Mouse (Mus musculus): ENCODE data around the gene Phactr3.
A peak's percentile ranks its signal among the peaks of the same experiment; 100 is the strongest.

Gene Phactr3

DNA sequence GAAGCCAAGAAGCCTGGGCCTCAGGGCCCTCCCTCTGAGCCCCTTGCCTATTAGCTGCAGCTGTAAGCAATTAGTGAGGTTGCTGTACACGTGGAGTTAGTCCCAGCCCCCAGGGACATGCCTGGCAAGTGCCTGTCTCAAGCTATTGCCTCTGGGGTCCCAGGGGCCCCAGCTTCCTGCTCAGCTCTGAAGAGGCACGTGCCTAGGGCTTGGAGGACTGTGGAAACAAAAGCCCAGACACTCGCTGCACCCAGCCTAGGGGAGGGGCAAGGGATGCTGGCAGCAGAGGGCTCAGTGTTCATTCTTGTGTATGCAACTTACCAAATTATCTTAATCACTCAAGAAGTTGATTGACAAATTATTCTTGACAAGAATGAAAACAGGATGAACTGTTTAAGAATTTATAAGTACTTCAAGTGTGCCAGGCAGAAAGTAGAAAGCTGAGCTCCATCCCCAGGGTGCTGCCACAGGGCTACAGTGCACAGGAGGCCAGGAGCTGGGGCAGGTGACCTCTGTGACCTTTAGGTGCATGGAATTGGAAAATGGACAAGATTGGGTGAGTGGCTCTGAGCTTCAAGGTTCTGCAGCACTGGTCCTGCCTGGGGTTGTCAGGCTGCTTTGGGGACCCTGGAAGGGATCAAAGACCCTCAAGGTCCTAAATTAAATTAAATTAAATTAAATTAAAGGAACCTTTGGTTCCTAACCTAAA lies 138.5 kb downstream of the Phactr3 start:
- DNase-seq (ENCODE audit: low spot score in 2 of 2): no peak

DNA sequence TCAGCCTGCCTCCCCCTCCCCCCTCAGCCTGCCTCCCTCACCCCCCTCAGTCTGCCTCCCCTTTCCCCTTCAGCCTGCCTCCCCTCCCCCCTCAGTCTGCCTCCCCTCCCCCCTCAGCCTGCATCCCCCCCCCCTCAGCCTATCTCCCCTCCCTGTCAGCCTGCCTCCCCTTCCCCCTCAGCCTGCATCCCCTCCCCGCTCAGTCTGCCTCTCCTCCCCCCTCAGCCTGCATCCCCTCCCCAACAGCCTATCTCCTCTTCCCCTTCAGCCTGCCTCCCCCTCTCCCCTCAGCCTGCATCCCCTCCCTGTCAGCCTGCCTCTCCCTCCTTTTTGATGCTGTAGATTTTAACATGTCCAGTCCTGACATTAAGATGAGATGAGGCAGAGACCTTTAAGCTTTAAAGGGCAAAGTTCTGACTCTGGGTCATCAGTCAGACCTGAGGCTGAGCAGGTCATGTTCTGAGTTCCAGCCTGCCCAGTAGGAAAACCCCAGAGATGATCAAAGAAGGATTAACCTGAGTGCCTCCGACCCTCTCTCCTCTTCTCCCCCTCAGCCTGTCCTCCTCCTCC lies 139.3 kb downstream of the Phactr3 start:
- no peak for DNase-seq (ENCODE audit: low spot score in 2 of 2)

DNA sequence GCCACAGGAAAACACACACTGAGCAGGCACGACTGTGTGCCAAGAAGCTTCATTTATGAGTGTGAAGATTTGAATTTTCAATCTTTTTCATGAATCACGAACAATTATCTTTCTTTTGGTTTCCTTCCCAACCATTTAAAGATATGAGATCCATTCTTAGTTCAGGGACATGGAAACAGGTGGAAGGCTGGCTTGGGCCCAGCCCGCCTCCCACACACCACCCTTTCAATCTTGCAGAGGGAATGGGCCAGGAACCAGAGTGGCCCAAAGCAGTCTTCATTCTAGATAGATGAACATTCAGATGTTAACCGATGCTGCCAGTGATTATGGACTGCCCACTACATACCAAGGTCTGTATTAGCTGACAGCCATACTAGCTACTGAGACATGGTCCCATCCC lies 144.3 kb downstream of the Phactr3 start:
- DNase-seq (ENCODE audit: low spot score in 2 of 2): peak; percentile 47 to 58

DNA sequence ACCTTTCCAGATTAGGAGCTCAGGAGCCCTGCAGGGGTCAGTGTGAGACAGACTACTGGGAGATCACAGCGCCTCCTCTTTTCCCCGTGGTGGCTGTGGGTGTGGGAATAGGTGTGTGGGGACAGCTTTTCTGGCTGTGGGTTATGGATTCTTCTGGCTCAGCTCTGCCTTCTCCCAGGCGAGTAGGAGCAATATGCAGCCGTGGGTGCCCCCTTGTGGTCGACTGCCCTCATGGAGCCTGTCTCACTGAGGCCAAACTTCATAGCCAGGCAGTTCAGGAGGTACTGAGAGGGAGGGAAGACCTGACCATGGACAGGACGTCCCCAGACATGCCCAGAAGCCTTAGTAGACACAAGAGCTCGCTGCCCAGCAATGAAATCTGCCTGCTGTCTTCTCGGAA lies 145.6 kb downstream of the Phactr3 start:
- peak; percentile 92 to 93 for DNase-seq (ENCODE audit: low spot score in 2 of 2)

DNA sequence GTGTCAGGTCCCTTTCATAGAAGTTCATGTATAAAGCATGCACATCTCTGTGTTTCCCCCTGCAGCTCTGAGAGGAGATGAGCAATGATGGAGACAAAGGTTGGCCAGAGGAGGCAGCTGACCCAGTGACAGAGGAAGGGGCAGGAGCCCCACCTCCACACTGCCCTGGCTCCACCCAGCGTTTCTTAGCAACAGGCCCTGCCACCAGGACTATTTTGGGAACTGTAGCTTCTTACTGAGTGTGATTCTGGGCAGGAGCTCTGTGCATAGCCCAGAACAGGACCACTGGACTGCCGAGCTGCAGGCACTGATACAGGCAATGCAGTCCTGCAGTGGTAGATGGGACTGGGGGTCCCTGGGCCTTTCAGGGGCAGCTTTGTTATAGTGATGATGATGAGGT lies 146.7 kb downstream of the Phactr3 start:
- DNase-seq (ENCODE audit: low spot score in 2 of 2): peak; percentile 48 to 66

DNA sequence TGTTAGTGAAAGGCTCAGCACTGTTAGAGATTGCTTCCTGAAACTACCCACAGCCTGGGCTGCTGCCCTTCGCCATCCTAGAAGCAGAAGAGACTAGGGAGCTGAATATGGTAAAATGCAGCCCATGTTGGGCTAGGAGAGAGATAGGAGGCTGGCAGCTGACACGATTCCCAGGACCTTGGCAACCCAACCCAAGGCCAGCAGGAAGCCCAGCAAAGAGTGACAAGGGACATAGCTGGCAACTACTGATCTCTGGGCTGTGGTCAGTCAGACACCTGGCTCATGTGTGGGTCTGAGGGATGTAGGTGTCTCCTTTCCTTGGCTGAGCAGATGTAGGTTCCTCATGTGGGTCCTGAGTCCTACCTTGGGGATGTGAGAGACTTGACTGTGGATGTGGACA lies 152.0 kb downstream of the Phactr3 start:
- DNase-seq (ENCODE audit: low spot score in 2 of 2): no peak

DNA sequence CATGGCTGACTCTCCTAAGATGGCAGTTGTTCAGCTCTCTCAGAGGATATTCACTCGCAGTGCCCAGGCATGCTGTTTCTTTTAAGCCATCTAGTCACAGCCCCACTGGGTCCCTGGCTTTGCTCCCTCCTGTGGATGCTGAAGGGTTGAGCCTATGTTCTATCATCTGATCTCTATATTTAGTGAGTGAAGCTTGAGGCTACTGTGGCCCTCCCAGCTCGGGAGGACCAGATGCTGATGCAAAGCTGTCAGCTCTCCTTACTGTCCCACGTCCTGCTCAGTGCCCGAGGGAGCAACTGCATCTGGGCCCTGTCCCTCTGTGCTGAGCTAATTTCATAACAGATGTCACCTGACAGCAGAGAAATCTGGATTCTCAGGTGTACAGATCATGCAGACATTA lies 153.6 kb downstream of the Phactr3 start:
- no peak for DNase-seq (ENCODE audit: low spot score in 2 of 2)

DNA sequence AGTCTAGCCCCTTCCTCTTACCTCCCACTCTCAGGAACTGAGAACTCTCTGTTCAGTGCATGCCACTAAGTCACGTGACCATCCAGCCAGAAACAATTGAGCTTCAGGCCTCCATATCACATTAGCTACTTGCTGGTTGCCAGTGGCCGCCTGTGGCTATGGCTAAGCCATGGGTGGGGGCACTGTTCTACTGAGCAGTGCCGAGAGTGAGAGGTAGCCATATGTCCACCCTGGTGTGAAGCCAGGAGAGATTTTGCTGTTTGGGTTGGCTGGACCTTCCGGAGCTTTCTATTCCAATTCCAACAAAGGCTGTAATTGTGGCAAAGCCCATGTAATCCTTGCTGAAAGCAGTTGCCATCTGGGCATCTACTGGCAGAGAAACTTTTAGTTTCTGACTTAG lies 155.4 kb downstream of the Phactr3 start:
- no peak for DNase-seq (ENCODE audit: low spot score in 2 of 2)

DNA sequence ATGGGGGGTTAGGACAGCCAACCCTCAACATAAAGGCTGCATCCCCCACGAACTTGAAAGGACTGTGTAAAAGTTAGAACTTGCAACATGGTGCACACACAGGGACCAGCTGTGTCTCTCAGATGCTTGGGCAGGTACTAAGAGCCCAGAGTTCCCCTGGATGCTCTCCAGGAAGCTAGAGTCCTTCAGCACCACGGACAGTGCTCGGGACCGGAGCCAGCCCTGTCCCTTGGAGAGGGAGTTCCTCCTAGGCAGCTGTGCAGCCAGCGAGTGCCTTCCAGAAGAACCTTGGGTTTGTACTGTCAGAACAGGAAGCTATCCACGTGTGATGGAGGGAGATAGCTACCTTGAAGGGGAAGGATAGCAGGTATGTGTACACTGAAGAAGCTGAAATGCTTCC lies 158.4 kb downstream of the Phactr3 start:
- DNase-seq (ENCODE audit: low spot score in 2 of 2): no peak

DNA sequence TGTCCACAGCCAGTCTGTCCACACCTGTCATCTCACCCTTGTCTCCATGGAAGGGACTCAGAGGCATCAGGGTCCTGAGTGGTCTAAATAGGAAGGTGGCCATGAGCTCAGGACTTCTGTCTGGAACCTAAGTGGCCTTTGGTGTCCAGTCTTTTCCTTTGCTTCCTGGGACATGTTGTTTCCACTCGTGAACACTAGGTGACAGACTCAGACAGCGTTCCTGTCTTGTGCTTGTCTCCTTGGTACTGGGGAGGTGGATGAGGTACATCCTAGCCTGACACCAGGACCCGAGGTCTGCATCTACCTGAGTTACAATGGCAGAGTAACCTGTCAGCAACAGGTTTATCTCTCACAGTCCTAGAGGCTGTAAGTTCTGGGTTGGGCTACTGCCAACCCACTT lies 162.4 kb downstream of the Phactr3 start:
- DNase-seq (ENCODE audit: low spot score in 2 of 2): no peak

DNA sequence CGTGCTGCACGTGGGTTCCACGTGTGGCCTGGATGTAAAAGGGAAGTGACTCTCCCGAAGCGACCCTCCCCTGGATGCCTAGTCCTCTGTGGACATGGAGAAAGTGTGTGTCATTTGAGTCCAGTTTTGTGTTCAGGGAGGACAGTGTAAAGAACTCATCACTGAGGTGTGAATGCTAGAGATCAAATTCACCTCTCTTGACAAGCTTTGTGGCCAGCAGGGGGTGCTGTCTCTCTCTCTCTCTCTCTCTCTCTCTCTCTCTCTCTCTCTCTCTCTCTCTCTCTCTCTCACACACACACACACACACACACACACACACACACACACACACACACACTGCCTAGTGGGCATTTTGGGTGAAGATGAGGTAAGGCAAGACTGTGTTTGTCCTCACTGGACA lies 168.5 kb downstream of the Phactr3 start:
- peak; percentile 57 to 75 for DNase-seq (ENCODE audit: low spot score in 2 of 2)

DNA sequence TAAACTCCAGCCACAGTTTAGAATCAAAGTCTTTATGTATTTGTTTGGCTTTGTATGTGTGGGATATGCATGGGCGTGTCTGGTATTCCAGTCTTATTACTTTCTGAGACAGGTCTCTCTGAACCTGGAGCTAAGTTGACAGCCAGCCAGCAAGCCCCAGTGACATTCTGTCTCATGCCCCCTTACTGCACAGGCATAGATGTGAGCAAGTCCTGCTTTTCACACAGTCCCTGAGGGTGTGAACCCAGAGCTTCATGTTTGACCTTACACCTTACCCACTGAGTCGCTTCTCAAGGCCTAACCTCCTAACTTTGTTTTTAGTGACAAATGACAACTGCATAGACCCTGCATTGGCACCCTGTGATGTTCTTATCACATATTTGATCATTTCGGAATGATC lies 169.9 kb downstream of the Phactr3 start:
- DNase-seq (ENCODE audit: low spot score in 2 of 2): no peak

DNA sequence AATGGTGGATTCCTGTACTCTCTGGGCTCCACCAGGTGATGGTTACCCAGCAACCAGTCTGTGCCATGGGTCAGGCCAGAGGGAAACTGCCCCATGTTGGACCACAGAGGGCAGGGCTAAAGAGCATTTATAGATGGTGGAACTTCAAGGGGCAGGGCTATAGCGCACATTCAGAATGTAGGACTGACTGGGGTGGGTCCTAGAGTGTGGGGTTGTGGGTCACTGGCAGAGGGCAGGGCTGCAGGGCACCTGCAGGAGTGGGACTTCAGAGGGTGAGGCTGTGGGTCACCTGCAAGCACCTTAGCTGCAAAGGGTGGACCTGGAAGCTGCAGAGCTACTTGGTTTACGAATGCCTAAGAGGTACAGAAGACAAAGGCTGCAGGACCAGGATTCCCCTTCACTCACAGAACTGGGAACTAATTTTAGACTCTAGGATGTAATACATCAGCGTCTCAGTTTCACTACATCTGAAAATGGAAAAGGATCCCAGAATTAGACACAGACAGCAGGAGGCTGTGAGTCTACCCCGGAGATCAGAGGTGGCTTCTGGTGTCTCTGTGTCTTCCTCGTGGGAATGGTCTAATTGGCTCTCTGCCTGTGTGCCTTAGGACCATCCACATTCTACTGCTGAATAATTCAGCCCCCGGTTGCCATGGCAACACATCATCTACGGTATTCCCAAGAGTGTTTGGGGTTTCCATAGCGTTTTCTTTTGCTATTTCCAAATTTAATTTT lies 184.8 kb downstream of the Phactr3 start:
- DNase-seq (ENCODE audit: low spot score in 2 of 2): peak; percentile 47 to 77

DNA sequence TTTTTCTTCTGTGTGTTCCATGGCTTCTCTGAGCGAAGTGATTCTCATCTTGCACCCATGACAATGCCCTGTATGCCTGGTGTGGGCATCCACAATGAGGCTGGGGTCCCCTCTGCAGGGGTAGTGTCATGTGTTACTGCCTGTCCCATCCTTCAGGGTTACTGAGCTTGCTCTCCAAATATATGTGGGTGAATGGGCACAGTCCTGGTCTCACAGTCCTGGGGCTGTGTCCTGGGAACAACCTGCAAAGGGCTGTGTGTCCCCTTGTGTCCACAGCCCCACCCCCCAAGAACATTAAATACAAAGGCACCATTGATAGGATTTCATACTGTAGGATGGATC lies 185.4 kb downstream of the Phactr3 start:
- no peak for DNase-seq (ENCODE audit: low spot score in 2 of 2)

DNA sequence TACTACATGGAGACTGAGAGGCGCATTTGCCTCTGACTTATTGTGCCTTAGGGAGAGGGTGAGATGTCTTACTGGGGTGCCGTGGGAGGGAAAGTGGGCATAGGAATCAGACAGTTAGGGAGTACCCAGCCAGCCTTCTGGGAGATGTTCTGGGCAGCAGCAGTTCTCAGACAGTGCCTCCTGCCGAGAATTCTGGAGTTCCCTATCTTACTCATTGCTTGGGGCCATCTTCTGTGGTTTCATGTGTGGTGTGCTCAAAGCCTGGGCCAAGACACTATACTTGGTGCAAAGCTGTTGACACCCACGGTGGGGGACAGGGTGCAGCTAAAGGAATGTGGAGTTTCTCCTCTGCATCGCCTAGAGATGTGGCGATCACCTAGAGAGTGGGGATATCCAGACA lies 185.9 kb downstream of the Phactr3 start:
- no peak for DNase-seq (ENCODE audit: low spot score in 2 of 2)

DNA sequence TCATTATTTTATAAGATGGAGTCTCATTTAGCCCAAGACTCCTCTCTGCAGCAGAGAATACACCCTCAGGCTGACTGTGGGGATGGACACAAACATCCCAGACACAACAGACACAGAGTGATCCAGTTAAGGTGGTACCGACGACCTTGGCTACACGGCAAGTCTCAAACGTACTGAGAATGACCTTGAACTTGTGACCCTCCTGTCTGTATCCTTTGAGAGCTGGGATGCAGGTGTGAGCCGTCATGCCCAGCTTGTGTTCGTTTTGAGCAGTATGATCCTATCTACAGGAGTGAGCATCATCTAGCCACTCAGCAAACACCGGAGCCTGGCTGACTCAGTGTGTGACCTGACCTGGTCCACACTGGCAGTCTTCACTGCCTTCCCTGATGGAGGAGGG lies 194.8 kb downstream of the Phactr3 start:
- DNase-seq (ENCODE audit: low spot score in 2 of 2): no peak

DNA sequence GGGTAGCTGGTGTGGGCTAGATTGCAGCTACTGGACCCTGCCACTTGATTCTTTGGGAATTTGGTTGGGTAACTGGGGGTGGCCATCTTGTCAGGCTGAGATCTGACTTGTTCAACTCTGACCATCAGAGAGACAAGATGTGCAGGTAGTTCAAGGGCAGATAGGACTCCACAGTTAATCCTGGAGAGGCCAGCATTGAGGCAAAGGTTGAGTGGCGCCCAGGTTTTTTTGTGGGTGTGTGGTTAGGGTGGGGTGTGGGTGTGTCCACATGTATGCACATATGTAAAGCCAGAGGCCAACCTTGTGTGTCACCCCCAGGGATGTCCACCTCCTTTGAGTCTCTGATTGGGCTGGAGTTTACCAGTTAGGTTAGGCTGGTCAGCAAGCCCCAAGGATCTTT lies 197.5 kb downstream of the Phactr3 start:
- DNase-seq (ENCODE audit: low spot score in 2 of 2): no peak

DNA sequence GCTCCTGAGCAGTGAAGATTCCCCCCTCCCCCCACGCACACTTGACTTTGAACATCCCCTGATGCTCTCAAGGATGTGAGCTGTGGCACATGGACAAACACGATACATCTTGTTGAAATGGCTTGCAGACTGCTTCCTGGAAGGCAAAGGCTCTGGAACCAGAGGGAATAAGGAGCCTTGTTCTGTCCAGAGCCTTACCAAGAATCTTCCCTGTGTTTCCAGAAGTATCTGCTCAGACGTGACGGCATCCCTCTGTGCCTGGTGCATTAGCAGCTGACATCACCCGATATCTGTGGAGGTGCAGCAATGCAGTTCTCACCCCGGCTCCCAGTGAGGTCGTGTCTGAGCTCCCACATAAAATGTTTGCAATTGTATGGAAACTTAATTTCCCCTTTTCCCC lies 201.0 kb downstream of the Phactr3 start:
- DNase-seq (ENCODE audit: low spot score in 2 of 2): no peak

DNA sequence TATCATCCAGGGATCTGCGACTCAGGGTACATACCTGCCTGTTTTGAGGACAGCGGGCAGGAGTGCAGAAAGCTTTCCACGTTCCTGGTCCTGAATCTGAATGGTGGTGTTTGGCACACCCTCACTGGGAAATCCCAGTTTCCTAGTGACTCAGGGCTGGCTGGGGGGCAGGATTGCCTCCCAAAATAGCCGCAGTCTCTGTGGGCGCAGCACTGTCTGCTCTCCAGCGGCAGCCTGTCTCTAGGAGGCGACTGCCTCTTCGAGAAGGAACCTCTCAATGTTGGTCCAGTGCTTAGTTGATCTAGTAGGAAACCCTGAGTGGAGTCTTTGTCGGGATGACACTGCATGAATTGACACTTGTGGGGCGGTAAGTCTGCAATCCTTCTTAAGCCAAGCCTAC lies 202.5 kb downstream of the Phactr3 start:
- peak; percentile 71 to 76 for DNase-seq (ENCODE audit: low spot score in 2 of 2)

DNA sequence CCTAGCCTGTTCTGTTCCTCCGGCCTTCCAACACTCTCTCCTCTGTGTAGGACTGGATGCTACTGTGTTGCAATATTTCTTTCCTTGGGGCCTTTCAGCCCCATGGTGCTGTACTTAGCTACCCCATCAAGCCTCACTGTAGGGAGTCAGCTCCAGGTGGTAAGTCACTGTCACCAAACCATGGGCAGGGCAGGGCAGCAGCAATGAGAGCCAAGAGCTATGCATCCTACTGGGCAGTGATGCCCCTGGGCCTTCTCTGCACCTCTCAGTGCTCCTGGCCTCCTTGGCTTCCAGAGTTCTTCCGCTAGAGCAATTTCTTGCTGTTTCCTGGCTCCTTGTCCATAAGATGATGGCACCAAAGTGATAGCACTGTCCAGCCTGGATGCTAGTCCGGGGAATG lies 205.6 kb downstream of the Phactr3 start:
- DNase-seq (ENCODE audit: low spot score in 2 of 2): no peak

DNA sequence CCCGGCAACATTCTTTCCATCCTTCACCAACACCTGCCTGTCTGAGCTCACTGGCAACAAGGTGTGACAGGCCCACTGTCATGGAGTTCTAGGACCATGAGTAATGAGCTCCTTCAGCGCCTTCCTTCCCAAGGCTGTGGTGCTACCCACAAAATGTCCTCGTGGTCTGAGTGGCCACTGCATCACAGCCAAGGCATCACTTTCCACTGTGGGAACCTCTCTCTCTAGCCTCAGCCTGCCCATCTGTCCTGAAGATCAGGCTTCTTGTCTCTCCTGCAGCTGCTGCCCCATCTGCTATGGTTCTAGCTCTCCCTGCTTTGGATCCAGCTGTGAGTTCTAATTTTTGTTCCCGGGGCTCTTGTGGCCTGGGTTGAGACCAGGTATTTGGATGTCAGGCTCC lies 206.0 kb downstream of the Phactr3 start:
- DNase-seq (ENCODE audit: low spot score in 2 of 2): no peak

DNA sequence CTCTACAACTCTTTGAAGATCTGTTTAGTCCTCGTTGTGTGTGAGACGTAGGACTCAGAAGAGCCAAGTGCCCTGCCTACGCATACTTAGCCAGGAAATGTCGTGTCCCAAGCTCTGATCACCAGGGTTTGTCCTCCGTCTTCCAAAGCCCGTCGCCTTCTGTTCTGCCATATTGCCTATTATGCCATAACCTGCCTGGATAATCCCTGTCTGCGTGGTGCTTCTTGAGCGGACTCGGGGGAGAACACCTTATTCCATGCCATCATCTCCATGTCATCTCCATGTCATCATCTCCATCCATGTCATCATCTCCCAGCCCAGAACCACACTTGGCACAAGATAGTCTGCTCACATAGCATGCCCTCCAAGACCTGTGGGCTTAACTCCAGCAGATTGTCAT lies 207.3 kb downstream of the Phactr3 start:
- DNase-seq (ENCODE audit: low spot score in 2 of 2): no peak

DNA sequence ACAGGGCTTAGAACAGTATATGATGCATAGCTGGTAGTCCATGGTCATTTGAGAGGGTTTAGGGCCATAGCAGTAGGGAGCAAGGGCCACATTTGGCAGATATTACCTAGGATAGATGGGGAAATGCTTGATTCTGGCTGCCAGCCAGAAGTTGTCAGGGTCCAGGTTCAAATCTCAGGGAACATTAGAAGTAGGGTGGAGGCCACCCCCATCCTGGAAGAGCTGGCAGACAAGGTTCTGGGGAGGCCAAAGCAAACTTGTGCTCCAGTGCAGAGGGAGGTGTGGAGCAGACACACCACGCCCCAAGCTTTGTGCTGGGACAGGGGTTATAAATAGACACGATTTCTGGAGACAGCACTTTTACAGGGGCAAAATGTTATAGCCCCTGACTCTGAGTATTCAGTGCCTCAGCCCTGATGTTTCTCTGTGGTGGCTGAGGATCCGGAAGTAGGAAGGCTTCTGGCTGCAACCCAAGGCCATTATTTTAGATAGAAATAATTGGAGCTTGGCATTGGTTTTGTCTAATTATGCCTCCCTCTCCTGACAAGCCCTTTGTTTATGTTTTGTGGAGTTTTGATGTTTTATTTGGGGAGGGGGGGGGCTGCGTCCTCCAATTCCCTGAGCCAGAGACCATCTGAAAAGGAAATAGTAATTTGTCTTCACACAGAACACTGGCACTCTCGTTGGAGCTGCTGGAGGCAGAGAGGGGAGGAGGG lies 208.1 kb downstream of the Phactr3 start:
- no peak for DNase-seq (ENCODE audit: low spot score in 2 of 2)
